Mouse (Mus musculus): ENCODE data around the gene Rock2. TPM values are rescaled to one million over a fixed set of nuclear protein-coding genes. Genes with fewer than 3 reads are reported as not detected.

Rock2 gene
- polyA plus RNA-seq, 1 experiment from 2014 or later: 17.8 TPM

DNA sequence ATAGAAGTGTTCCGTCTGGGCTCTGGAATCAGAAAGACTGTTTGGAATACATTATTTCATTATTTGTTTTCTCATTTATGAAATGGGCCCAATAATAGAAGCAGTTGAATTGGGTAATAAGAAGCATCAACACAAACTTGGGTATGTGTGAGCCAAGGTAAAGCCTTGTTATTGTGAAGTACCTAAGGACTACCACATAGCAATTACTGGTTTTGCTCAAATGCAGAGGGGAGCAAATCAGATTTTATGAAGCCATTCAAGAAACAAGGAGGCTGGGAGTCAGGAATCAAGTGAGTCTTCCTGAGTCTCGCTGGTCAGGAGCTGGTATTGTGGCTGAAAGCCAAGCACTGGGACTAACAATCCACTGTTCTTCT lies 38.4 kb upstream of the Rock2 start:
- ATAC-seq (ENCODE audit: low FRiP score, low TSS enrichment): no peak; the same call in 1 of the 2 replicates
- 32% methylated on average over 2 of the region's 2 CpGs for WGBS
- Histone ChIP-seq H3K4me2 (ENCODE audit: low read length) (peak overlapping the region; percentile 38), H3K36me3 (ENCODE audit: control insufficient read depth, insufficient read depth, low read length) (no peaks in the 10 kb centered on the region), H3K27ac (replicated peaks; ENCODE audit: low read depth, low read length) (peak overlapping the region; percentile 93), H3K9ac (replicated peaks; ENCODE audit: low read length) (no peak overlapping the region), H3K4me1 (ENCODE audit: control insufficient read depth, insufficient read depth, low read length) (peaks cover 16% of the 10 kb centered on the region), H3K4me3 (replicated peaks; ENCODE audit: low read depth, low read length) (no peak overlapping the region), H3K9me3 (ENCODE audit: control insufficient read depth, low read length) (no peaks in the 10 kb centered on the region), H3K27me3 (ENCODE audit: control insufficient read depth, insufficient read depth, low read length) (no peaks in the 10 kb centered on the region)
- DNase-seq: no peak

DNA sequence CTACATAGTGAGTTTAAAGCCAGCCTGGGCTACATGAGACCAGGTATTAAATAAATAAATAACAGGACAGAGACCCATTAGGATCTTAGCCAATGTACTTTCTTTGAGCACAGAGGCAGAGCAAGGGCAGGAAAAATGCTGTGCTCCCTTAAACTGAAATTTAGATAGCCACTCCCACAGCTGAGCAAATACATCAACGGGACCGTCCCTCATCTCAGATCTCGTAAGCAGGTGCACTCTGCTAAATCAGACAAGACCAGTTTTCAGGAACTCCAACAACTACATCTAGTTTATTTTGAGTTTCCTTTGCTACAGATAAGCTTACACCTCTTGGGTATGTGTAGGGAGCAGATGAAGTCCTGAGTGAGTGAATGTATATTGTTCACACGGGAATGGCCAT lies 36.6 kb upstream of the Rock2 start:
- no peaks in the 10 kb centered on the region for H3K36me3 ChIP-seq (ENCODE audit: control insufficient read depth, insufficient read depth, low read length)
- H3K9ac ChIP-seq (replicated peaks; ENCODE audit: low read length): no peak overlapping the region
- DNase-seq (no peak), ATAC-seq (ENCODE audit: low FRiP score, low TSS enrichment) (no peak)
- no peak overlapping the region for H3K4me3 ChIP-seq (replicated peaks; ENCODE audit: low read depth, low read length)
- H3K27me3 ChIP-seq (ENCODE audit: control insufficient read depth, insufficient read depth, low read length): no peaks in the 10 kb centered on the region
- no peak overlapping the region for H3K27ac ChIP-seq (replicated peaks; ENCODE audit: low read depth, low read length)
- H3K9me3 ChIP-seq (ENCODE audit: control insufficient read depth, low read length): no peaks in the 10 kb centered on the region
- 88% methylated on average over 4 of the region's 4 CpGs for WGBS
- H3K4me2 ChIP-seq (ENCODE audit: low read length): no peak overlapping the region
- peaks cover 16% of the 10 kb centered on the region for H3K4me1 ChIP-seq (ENCODE audit: control insufficient read depth, insufficient read depth, low read length)

GRCm38 (mm10) chr12:16859781-16860180 lies 34.9 kb upstream of the Rock2 start:
- H3K36me3 ChIP-seq (ENCODE audit: control insufficient read depth, insufficient read depth, low read length): no peaks in the 10 kb centered on the region
- H3K9ac ChIP-seq (replicated peaks; ENCODE audit: low read length): no peak overlapping the region
- no peak overlapping the region for H3K27ac ChIP-seq (replicated peaks; ENCODE audit: low read depth, low read length)
- H3K4me3 ChIP-seq (replicated peaks; ENCODE audit: low read depth, low read length): no peak overlapping the region
- no peaks in the 10 kb centered on the region for H3K9me3 ChIP-seq (ENCODE audit: control insufficient read depth, low read length)
- H3K4me1 ChIP-seq (ENCODE audit: control insufficient read depth, insufficient read depth, low read length): peaks cover 16% of the 10 kb centered on the region
- DNase-seq: no peak
- ATAC-seq (ENCODE audit: low FRiP score, low TSS enrichment): no peak
- H3K4me2 ChIP-seq (ENCODE audit: low read length): no peak overlapping the region
- H3K27me3 ChIP-seq (ENCODE audit: control insufficient read depth, insufficient read depth, low read length): no peaks in the 10 kb centered on the region
- WGBS: 85% methylated on average over 2 of the region's 2 CpGs

- DNase-seq (no peak), ATAC-seq (ENCODE audit: low FRiP score, low TSS enrichment) (no peak)
- Histone ChIP-seq H3K27ac (replicated peaks; ENCODE audit: low read depth, low read length) (no peak overlapping the region), H3K27me3 (ENCODE audit: control insufficient read depth, insufficient read depth, low read length) (no peaks in the 10 kb centered on the region), H3K9me3 (ENCODE audit: control insufficient read depth, low read length) (no peaks in the 10 kb centered on the region), H3K4me2 (ENCODE audit: low read length) (no peak overlapping the region), H3K4me3 (replicated peaks; ENCODE audit: low read depth, low read length) (no peak overlapping the region), H3K36me3 (ENCODE audit: control insufficient read depth, insufficient read depth, low read length) (no peaks in the 10 kb centered on the region), H3K4me1 (ENCODE audit: control insufficient read depth, insufficient read depth, low read length) (peaks cover 12% of the 10 kb centered on the region), H3K9ac (replicated peaks; ENCODE audit: low read length) (no peak overlapping the region)
- 91% methylated on average over 1 of the region's 1 CpGs for WGBS
Measured at GRCm38 (mm10) chr12:16860533-16860932, 34.2 kb upstream of the Rock2 start.

GRCm38 (mm10) chr12:16860961-16861360 lies 33.7 kb upstream of the Rock2 start:
- 72% methylated on average over 3 of the region's 3 CpGs for WGBS
- no peak for ATAC-seq (ENCODE audit: low FRiP score, low TSS enrichment)
- no peak overlapping the region for H3K4me2 ChIP-seq (ENCODE audit: low read length)
- H3K27me3 ChIP-seq (ENCODE audit: control insufficient read depth, insufficient read depth, low read length): no peaks in the 10 kb centered on the region
- no peak overlapping the region for H3K27ac ChIP-seq (replicated peaks; ENCODE audit: low read depth, low read length)
- H3K9me3 ChIP-seq (ENCODE audit: control insufficient read depth, low read length): no peaks in the 10 kb centered on the region
- no peak overlapping the region for H3K4me3 ChIP-seq (replicated peaks; ENCODE audit: low read depth, low read length)
- no peaks in the 10 kb centered on the region for H3K36me3 ChIP-seq (ENCODE audit: control insufficient read depth, insufficient read depth, low read length)
- DNase-seq: no peak
- peaks cover 7% of the 10 kb centered on the region for H3K4me1 ChIP-seq (ENCODE audit: control insufficient read depth, insufficient read depth, low read length)
- no peak overlapping the region for H3K9ac ChIP-seq (replicated peaks; ENCODE audit: low read length)

DNA sequence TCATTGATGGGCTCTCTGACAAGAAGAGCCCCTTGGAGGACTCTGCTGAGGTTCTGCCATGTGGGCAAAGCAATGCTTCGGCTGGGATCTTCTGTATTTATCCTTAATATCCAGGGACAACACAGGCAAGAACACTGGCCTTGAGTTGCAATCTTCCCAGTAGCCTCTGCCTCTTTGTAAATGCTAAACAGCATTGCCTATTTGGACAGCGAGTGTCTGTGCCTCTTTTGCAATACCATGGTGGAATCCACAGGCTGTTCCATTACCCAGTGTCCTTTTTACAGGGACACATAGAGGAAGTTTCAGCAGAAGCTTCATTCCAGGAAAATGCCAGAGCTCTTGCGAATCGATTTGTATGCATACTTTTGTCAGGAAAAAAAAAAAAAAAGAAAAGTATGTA lies 30.2 kb upstream of the Rock2 start:
- Histone ChIP-seq H3K27ac (replicated peaks; ENCODE audit: low read depth, low read length) (no peak overlapping the region), H3K9ac (replicated peaks; ENCODE audit: low read length) (no peak overlapping the region), H3K27me3 (ENCODE audit: control insufficient read depth, insufficient read depth, low read length) (no peaks in the 10 kb centered on the region), H3K36me3 (ENCODE audit: control insufficient read depth, insufficient read depth, low read length) (no peaks in the 10 kb centered on the region), H3K9me3 (ENCODE audit: control insufficient read depth, low read length) (no peaks in the 10 kb centered on the region), H3K4me1 (ENCODE audit: control insufficient read depth, insufficient read depth, low read length) (0 out of 2 replicates have a peak, but pooled peaks cover 2% of the 10 kb centered on the region), H3K4me3 (replicated peaks; ENCODE audit: low read depth, low read length) (no peak overlapping the region), H3K4me2 (ENCODE audit: low read length) (no peak overlapping the region)
- 89% methylated on average over 4 of the region's 4 CpGs for WGBS
- no peak for DNase-seq
- no peak for ATAC-seq (ENCODE audit: low FRiP score, low TSS enrichment)

DNA sequence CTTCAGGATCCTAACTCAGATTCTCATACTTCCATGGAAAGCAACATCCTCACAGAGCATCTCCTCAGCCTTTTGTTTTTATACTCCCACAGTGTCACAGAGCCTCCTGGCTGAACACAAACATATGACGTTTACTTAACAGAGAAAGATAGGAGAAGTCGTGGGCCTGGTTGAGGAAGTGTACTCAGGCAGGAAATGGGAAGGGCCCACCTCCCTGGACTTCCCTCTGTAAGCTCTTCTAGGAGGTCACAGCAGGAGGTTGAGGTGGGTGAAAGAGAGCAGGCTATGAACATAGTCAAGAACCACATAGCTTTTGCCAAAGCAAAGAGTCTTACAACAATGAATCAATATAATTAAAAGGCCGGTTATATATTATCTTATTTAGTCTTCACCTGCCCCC lies 28.8 kb upstream of the Rock2 start:
- Histone ChIP-seq H3K27ac (replicated peaks; ENCODE audit: low read depth, low read length) (no peak overlapping the region), H3K4me3 (replicated peaks; ENCODE audit: low read depth, low read length) (no peak overlapping the region), H3K36me3 (ENCODE audit: control insufficient read depth, insufficient read depth, low read length) (no peaks in the 10 kb centered on the region), H3K4me2 (ENCODE audit: low read length) (no peak overlapping the region), H3K4me1 (ENCODE audit: control insufficient read depth, insufficient read depth, low read length) (peaks cover 6% of the 10 kb centered on the region; the same call in 1 of the 2 replicates), H3K9me3 (ENCODE audit: control insufficient read depth, low read length) (no peaks in the 10 kb centered on the region), H3K27me3 (ENCODE audit: control insufficient read depth, insufficient read depth, low read length) (no peaks in the 10 kb centered on the region), H3K9ac (replicated peaks; ENCODE audit: low read length) (no peak overlapping the region)
- 77% methylated on average over 3 of the region's 3 CpGs for WGBS
- ATAC-seq (ENCODE audit: low FRiP score, low TSS enrichment) (no peak), DNase-seq (no peak)

GRCm38 (mm10) chr12:16866460-16866859 lies 28.2 kb upstream of the Rock2 start:
- 89% methylated on average over 3 of the region's 3 CpGs for WGBS

DNA sequence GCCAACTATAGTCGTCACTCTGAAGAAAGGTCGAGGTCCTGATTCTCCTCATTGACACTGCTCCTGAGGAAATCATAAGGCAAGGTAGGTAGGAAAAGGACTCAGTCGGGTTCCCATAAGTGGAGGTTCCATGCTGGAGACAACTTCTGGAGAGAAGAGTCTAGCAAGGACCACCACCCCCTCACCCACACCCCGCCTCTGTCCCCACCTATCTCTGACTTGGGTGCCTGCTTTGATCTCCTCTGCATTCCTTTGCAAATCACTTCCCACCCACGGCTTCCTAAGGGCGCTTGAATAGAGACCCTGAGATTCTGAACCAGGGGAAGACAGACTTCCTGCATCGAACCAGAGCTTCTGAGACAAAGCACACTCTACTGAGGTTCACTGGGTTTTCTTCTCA lies 27.4 kb upstream of the Rock2 start:
- DNase-seq: no peak
- Histone ChIP-seq H3K4me1 (ENCODE audit: control insufficient read depth, insufficient read depth, low read length) (peaks cover 6% of the 10 kb centered on the region; the same call in 1 of the 2 replicates), H3K9ac (replicated peaks; ENCODE audit: low read length) (no peak overlapping the region), H3K4me3 (replicated peaks; ENCODE audit: low read depth, low read length) (no peak overlapping the region), H3K27me3 (ENCODE audit: control insufficient read depth, insufficient read depth, low read length) (no peaks in the 10 kb centered on the region), H3K9me3 (ENCODE audit: control insufficient read depth, low read length) (no peaks in the 10 kb centered on the region), H3K4me2 (ENCODE audit: low read length) (no peak overlapping the region), H3K27ac (replicated peaks; ENCODE audit: low read depth, low read length) (no peak overlapping the region), H3K36me3 (ENCODE audit: control insufficient read depth, insufficient read depth, low read length) (no peaks in the 10 kb centered on the region)
- 70% methylated on average over 7 of the region's 7 CpGs for WGBS
- no peak for ATAC-seq (ENCODE audit: low FRiP score, low TSS enrichment)

More at GRCm38 (mm10) chr12:16866460-16866859, 28.2 kb upstream of the Rock2 start:
- Histone ChIP-seq H3K36me3 (ENCODE audit: control insufficient read depth, insufficient read depth, low read length) (no peaks in the 10 kb centered on the region), H3K4me1 (ENCODE audit: control insufficient read depth, insufficient read depth, low read length) (peaks cover 6% of the 10 kb centered on the region; the same call in 1 of the 2 replicates), H3K9ac (replicated peaks; ENCODE audit: low read length) (no peak overlapping the region), H3K27ac (replicated peaks; ENCODE audit: low read depth, low read length) (no peak overlapping the region), H3K9me3 (ENCODE audit: control insufficient read depth, low read length) (no peaks in the 10 kb centered on the region), H3K4me3 (replicated peaks; ENCODE audit: low read depth, low read length) (no peak overlapping the region), H3K4me2 (ENCODE audit: low read length) (no peak overlapping the region), H3K27me3 (ENCODE audit: control insufficient read depth, insufficient read depth, low read length) (no peaks in the 10 kb centered on the region)
- ATAC-seq (ENCODE audit: low FRiP score, low TSS enrichment): no peak
- no peak for DNase-seq
